27 mouse cellular contexts compared by ENCODE assay signal in genomic region chr2:163616652-163617227, GRCm38 (mm10). TPM values are rescaled to one million over a fixed set of nuclear protein-coding genes. Genes with fewer than 3 reads are reported as not detected.
A peak's percentile ranks its signal among the peaks of the same experiment; 100 is the strongest.
DNase-seq lines count a peak whose midpoint lies in the region; ATAC-seq and TF ChIP-seq lines count a peak whose summit lies in the region.
"Had no signal": no experiment of that assay in that cellular context is flagged by ENCODE, and none has a peak within 500 bp of the region (broad histone marks: within the 10 kb centered on the region; RNA-seq: fewer than 3 reads in every experiment).

No protein-coding gene starts in this region.

- DNase-seq in adrenal gland, postnatal 14 days = peak; percentile 2
- no peak for DNase-seq in adrenal gland, postnatal 10 days
- no peak for DNase-seq in left cerebral cortex, adult 2 months (ENCODE audit: extremely low spot score in 1 of 2, low spot score in 2 of 2)
- DNase-seq in left cerebral cortex, postnatal 4 days = no peak
- no peak for DNase-seq in yolk sac, embryonic 10.5 days (ENCODE audit: low spot score)
- DNase-seq in cerebellum, postnatal 4 days (ENCODE audit: low spot score in 2 of 2) = no peak
- DNase-seq: cerebellum, adult 8-10 months; cerebellum, postnatal 36 days; gastrocnemius, postnatal 25 days; heart, adult 18-20 months; heart, postnatal 4 days; kidney, adult 9 months; kidney, postnatal 25 days; thymus, adult 2 months had no signal

- no peak for TF ChIP-seq CTCF in left cerebral cortex, adult 2 months (IDR thresholded peaks at IDR 0.05)

- intact Hi-C loops in left cerebral cortex, adult 2 months (cut with DNase I) = no loop called here
- intact Hi-C loops in left cerebral cortex, postnatal 4 days (cut with DNase I) = no loop called here

- no peak overlapping the region for H3K4me3 ChIP-seq in left cerebral cortex, adult 2 months
- H3K4me3 ChIP-seq: embryonic facial prominence, embryonic 15.5 days; forebrain, embryonic 10.5 days; heart, embryonic 15.5 days; midbrain, embryonic 10.5 days had no signal

- peak overlapping the region; percentile 38 for H3K27ac ChIP-seq in left cerebral cortex, adult 2 months
- H3K27ac ChIP-seq: embryonic facial prominence, embryonic 15.5 days; forebrain, embryonic 10.5 days; heart, embryonic 15.5 days; hindbrain, embryonic 14.5 days; macrophage; midbrain, embryonic 10.5 days had no signal

- 0 out of 2 replicates have a peak, but pooled peaks have one; percentile 7 for ATAC-seq in erythroblast, adult 5-6 weeks (replicated peaks; ENCODE audit: low FRiP score, poor library complexity, severe bottlenecking)
- ATAC-seq in megakaryocyte progenitor cell, adult 5-6 weeks (replicated peaks; ENCODE audit: poor library complexity) = 0 out of 2 replicates have a peak, but pooled peaks have one; percentile 0
- ATAC-seq: CD4-positive, CD25-positive, alpha-beta regulatory T cell, adult 4 months; forebrain, embryonic 16.5 days; inflammation-experienced regulatory T-cells, adult 6 months; lung, postnatal 0 days; Patski had no signal

RNA-seq across cellular contexts. Expression of gene Ttpal, which starts 14.6 kb away (rescaled TPM):
- total RNA-seq in adrenal gland, postnatal 14 days (2021) = 29.9 and 33.4 TPM in 2 replicates
- total RNA-seq in adrenal gland, postnatal 10 days (2021) = 10 to 100 TPM; 24.8 to 26.4 TPM
- 10 to 100 TPM; 69.9 to 81.2 TPM for total RNA-seq in left cerebral cortex, adult 2 months (2021)
- total RNA-seq in left cerebral cortex, postnatal 4 days (2021) = 10 to 100 TPM; 40.1 to 46.8 TPM
- 6.5 and 10.0 TPM in 2 replicates for total RNA-seq in erythroblast, adult 5-6 weeks (2015; ENCODE audit: low replicate concordance)
- total RNA-seq in erythroblast, adult 5-6 weeks (2017; ENCODE audit: low replicate concordance) = 5.5 and 8.8 TPM in 2 replicates
- total RNA-seq in megakaryocyte progenitor cell, adult 5-6 weeks (2015) = 13.7 and 20.7 TPM in 2 replicates
- 12.4 and 12.7 TPM in 2 replicates for total RNA-seq in megakaryocyte progenitor cell, adult 5-6 weeks (2017)

RNA-seq across cellular contexts. Expression of gene Serinc3, which starts 28.2 kb away (rescaled TPM):
- 390 and 468 TPM in 2 replicates for total RNA-seq in adrenal gland, postnatal 14 days (2021)
- 100 to 1,000 TPM; 350 to 392 TPM for total RNA-seq in adrenal gland, postnatal 10 days (2021)
- 100 to 1,000 TPM; 213 to 234 TPM for total RNA-seq in left cerebral cortex, adult 2 months (2021)
- 100 to 1,000 TPM; 138 to 139 TPM for total RNA-seq in left cerebral cortex, postnatal 4 days (2021)
- 1,365 and 1,400 TPM in 2 replicates for total RNA-seq in erythroblast, adult 5-6 weeks (2015; ENCODE audit: low replicate concordance)
- 1,814 and 2,055 TPM in 2 replicates for total RNA-seq in erythroblast, adult 5-6 weeks (2017; ENCODE audit: low replicate concordance)
- total RNA-seq in megakaryocyte progenitor cell, adult 5-6 weeks (2015) = 641 and 693 TPM in 2 replicates
- total RNA-seq in megakaryocyte progenitor cell, adult 5-6 weeks (2017) = 470 and 502 TPM in 2 replicates

RNA-seq across cellular contexts. Expression of gene Pkig, which starts 41.4 kb away (rescaled TPM):
- total RNA-seq in adrenal gland, postnatal 14 days (2021) = 44.2 and 46.9 TPM in 2 replicates
- total RNA-seq in adrenal gland, postnatal 10 days (2021) = 10 to 100 TPM; 46.9 to 60.8 TPM
- 100 to 1,000 TPM; 126 to 129 TPM for total RNA-seq in left cerebral cortex, adult 2 months (2021)
- total RNA-seq in left cerebral cortex, postnatal 4 days (2021) = 10 to 100 TPM; 83.4 to 91.6 TPM
- total RNA-seq in erythroblast, adult 5-6 weeks (2015; ENCODE audit: low replicate concordance) = 15.0 and 25.0 TPM in 2 replicates
- total RNA-seq in erythroblast, adult 5-6 weeks (2017; ENCODE audit: low replicate concordance) = 23.4 and 25.2 TPM in 2 replicates
- total RNA-seq in megakaryocyte progenitor cell, adult 5-6 weeks (2015) = 50.8 and 54.4 TPM in 2 replicates
- total RNA-seq in megakaryocyte progenitor cell, adult 5-6 weeks (2017) = 52.9 and 56.3 TPM in 2 replicates
